Mouse (Mus musculus) inflammation-experienced regulatory T-cells, adult 6 months (primary cell): ENCODE results near the gene Adat3. TPM values are rescaled to one million over a fixed set of nuclear protein-coding genes. Genes with fewer than 3 reads are reported as not detected.
A peak's percentile ranks its signal among the peaks of the same experiment; 100 is the strongest.
"Not testable (repeated sequence)": the region's sequence is repeated elsewhere in the genome, so short reads cannot be mapped to it uniquely, and the experiment has no call there.

ENCODE experiments used
- ATAC-seq: one replicate; pipeline ENCODE4 v1.8.0; 2017
- polyA plus RNA-seq, 3 experiments: library from polyadenylated mRNA; unstranded; fragments of 100-300 nt; shearing (Covaris generic); gene quantifications; one replicate each; pipeline ENCODE4 v1.2.1; 2017

Adat3 gene
- polyA plus RNA-seq, 3 experiments from 2014 or later = 2.6 to 4.2 (median 3.1) TPM

- ATAC-seq = peak; percentile 44
Measured at GRCm38 (mm10) chr10:80611024-80611423, 8.3 kb downstream of the Adat3 start.

- ATAC-seq = no peak
Measured at GRCm38 (mm10) chr10:80611905-80612304, 9.2 kb downstream of the Adat3 start.

- ATAC-seq = no peak
Measured at GRCm38 (mm10) chr10:80613821-80614220, 11.1 kb downstream of the Adat3 start.

- no peak for ATAC-seq
Measured at GRCm38 (mm10) chr10:80614351-80614750, 11.7 kb downstream of the Adat3 start.

- peak; percentile 67 for ATAC-seq
Measured at GRCm38 (mm10) chr10:80618181-80618580, 15.5 kb downstream of the Adat3 start.

GRCm38 (mm10) chr10:80619465-80620244 is 17.0 kb downstream of the Adat3 start:
- ATAC-seq = no peak

- ATAC-seq = no peak
Measured at GRCm38 (mm10) chr10:80620365-80620764, 17.7 kb downstream of the Adat3 start.

GRCm38 (mm10) chr10:80620796-80621689 is 18.4 kb downstream of the Adat3 start:
- ATAC-seq = no peak

GRCm38 (mm10) chr10:80621690-80621939 is 18.9 kb downstream of the Adat3 start:
- no peak for ATAC-seq

GRCm38 (mm10) chr10:80621940-80622660 is 19.4 kb downstream of the Adat3 start:
- ATAC-seq = peak; percentile 78

GRCm38 (mm10) chr10:80622661-80623456 is 20.2 kb downstream of the Adat3 start, which contains the start of gene Csnk1g2:
Csnk1g2 (plus strand) TSS chr10:80622838.
- ATAC-seq = no peak

- peak; percentile 17 for ATAC-seq
Measured at GRCm38 (mm10) chr10:80623457-80624191, 20.9 kb downstream of the Adat3 start.

GRCm38 (mm10) chr10:80625764-80626163 is 23.1 kb downstream of the Adat3 start:
- no peak for ATAC-seq

GRCm38 (mm10) chr10:80627685-80628084 is 25.0 kb downstream of the Adat3 start:
- no peak for ATAC-seq

GRCm38 (mm10) chr10:80628925-80629324 is 26.2 kb downstream of the Adat3 start:
- ATAC-seq = peak; percentile 78

GRCm38 (mm10) chr10:80635345-80635744 is 32.7 kb downstream of the Adat3 start:
- ATAC-seq = no peak

GRCm38 (mm10) chr10:80646936-80647335 is 44.3 kb downstream of the Adat3 start:
- ATAC-seq = no peak

GRCm38 (mm10) chr10:80649910-80650309 is 47.2 kb downstream of the Adat3 start:
- not testable (repeated sequence) for ATAC-seq

- no peak for ATAC-seq
Measured at GRCm38 (mm10) chr10:80650392-80650791, 47.7 kb downstream of the Adat3 start.

GRCm38 (mm10) chr10:80653156-80653720 is 50.6 kb downstream of the Adat3 start:
- ATAC-seq = no peak

GRCm38 (mm10) chr10:80654866-80655265 is 52.2 kb downstream of the Adat3 start:
- no peak for ATAC-seq
